22 mouse cellular contexts compared by ENCODE assay signal in genomic region chr6:77199375-77199774, GRCm38 (mm10). TPM values are rescaled to one million over a fixed set of nuclear protein-coding genes. Genes with fewer than 3 reads are reported as not detected.
"Had no signal": no experiment of that assay in that cellular context is flagged by ENCODE, and none has a peak within 500 bp of the region (broad histone marks: within the 10 kb centered on the region; RNA-seq: fewer than 3 reads in every experiment).

No protein-coding gene starts in this region.

- H3K27me3 ChIP-seq: limb, embryonic 13.5 days; liver, embryonic 12.5 days; liver, embryonic 15.5 days; midbrain, embryonic 13.5 days; neural tube, embryonic 12.5 days; neural tube, embryonic 15.5 days had no signal

- H3K4me3 ChIP-seq: limb, embryonic 10.5 days; limb, embryonic 13.5 days; liver, embryonic 12.5 days; liver, embryonic 15.5 days; midbrain, embryonic 13.5 days; neural tube, embryonic 12.5 days; neural tube, embryonic 15.5 days had no signal

- DNase-seq: kidney, postnatal 14 days; kidney, postnatal 4 days; liver; lung, adult 2 months; lung, postnatal 14 days; lung, postnatal 4 days; right cerebral cortex, adult 18-20 months; right cerebral cortex, postnatal 14 days; right cerebral cortex, postnatal 4 days; thymus, adult 2 months; thymus, postnatal 14 days; thymus, postnatal 4 days had no signal

- H3K9me3 ChIP-seq: limb, embryonic 10.5 days; limb, embryonic 13.5 days; liver, embryonic 12.5 days; liver, embryonic 15.5 days; midbrain, embryonic 13.5 days; neural tube, embryonic 12.5 days; neural tube, embryonic 15.5 days had no signal

- ATAC-seq: liver, embryonic 12.5 days; midbrain, embryonic 13.5 days had no signal

- H3K9ac ChIP-seq: limb, embryonic 13.5 days; liver, embryonic 12.5 days; liver, embryonic 15.5 days; midbrain, embryonic 13.5 days; neural tube, embryonic 12.5 days; neural tube, embryonic 15.5 days had no signal

- H3K27ac ChIP-seq: limb, embryonic 10.5 days; limb, embryonic 13.5 days; liver, embryonic 12.5 days; liver, embryonic 15.5 days; midbrain, embryonic 13.5 days; neural tube, embryonic 12.5 days; neural tube, embryonic 15.5 days; stomach, postnatal 0 days had no signal

- H3K4me2 ChIP-seq: limb, embryonic 13.5 days; liver, embryonic 12.5 days; liver, embryonic 15.5 days; midbrain, embryonic 13.5 days; neural tube, embryonic 12.5 days; neural tube, embryonic 15.5 days had no signal

- H3K36me3 ChIP-seq: limb, embryonic 10.5 days; limb, embryonic 13.5 days; liver, embryonic 12.5 days; liver, embryonic 15.5 days; midbrain, embryonic 13.5 days; neural tube, embryonic 12.5 days; neural tube, embryonic 15.5 days had no signal

- H3K4me1 ChIP-seq: limb, embryonic 10.5 days; liver, embryonic 12.5 days; liver, embryonic 15.5 days; neural tube, embryonic 12.5 days had no signal

RNA-seq across cellular contexts. Expression of gene Lrrtm1, which starts 43.1 kb away (rescaled TPM):
- total RNA-seq: megakaryocyte progenitor cell, adult 5-6 weeks; megakaryocyte-erythroid progenitor cell, adult 5-6 weeks had no signal
